Mouse (Mus musculus): ENCODE measurements at regions not wholly inside any gene's neighbourhood (a gene's known extent, or its start where the extent isn't known, plus 50 kb on each side); places are given as distances from the start of the nearest gene placed in this dataset.

GRCm38 (mm10) chr2:9753691-9754090 lies 127.4 kb upstream of the 4930412O13Rik start:
- no peaks in the 10 kb centered on the region for H3K36me3 ChIP-seq (ENCODE audit: insufficient read depth, low read length)
- no peak overlapping the region for H3K4me2 ChIP-seq (ENCODE audit: low read depth, low read length, poor library complexity, severe bottlenecking)
- H3K9ac ChIP-seq (replicated peaks; ENCODE audit: low read length, poor library complexity, severe bottlenecking): no peak overlapping the region
- ATAC-seq (ENCODE audit: low FRiP score) (no peak), DNase-seq (ENCODE audit: low spot score) (no peak)
- WGBS: 90% methylated on average over 7 of the region's 7 CpGs
- no peak overlapping the region for H3K27ac ChIP-seq (ENCODE audit: low read depth, low read length)
- no peaks in the 10 kb centered on the region for H3K27me3 ChIP-seq (ENCODE audit: insufficient read depth, low read length)
- no peaks in the 10 kb centered on the region for H3K9me3 ChIP-seq (ENCODE audit: low read length)
- H3K4me3 ChIP-seq (ENCODE audit: low read depth, low read length): no peak overlapping the region
- no peak for TF ChIP-seq CTCF (IDR thresholded peaks at IDR 0.05)
- H3K4me1 ChIP-seq (ENCODE audit: insufficient read depth, low read length): no peaks in the 10 kb centered on the region

DNA sequence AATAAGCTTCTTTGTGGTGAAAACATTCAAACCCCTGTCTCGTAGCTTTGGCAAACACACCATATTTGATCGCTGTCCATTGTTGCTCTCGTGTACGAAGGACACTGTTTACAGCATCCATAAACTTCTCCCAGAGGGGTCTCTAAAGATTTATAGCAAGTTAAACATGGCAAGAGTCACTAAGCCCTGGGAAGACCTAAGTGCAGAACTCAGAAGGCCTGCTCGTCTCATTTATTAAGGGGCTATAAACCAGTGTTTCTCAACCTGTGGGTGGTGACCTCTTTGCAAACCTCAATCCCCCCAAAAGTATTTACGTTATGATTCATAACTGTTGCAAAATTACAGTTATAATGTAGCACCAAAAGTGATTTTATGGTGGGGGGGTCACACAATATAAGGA lies 126.9 kb upstream of the 4930412O13Rik start:
- Histone ChIP-seq H3K27ac (ENCODE audit: low read depth, low read length) (no peak overlapping the region), H3K4me3 (ENCODE audit: low read depth, low read length) (no peak overlapping the region), H3K4me2 (ENCODE audit: low read depth, low read length, poor library complexity, severe bottlenecking) (no peak overlapping the region), H3K36me3 (ENCODE audit: insufficient read depth, low read length) (no peaks in the 10 kb centered on the region), H3K27me3 (ENCODE audit: insufficient read depth, low read length) (no peaks in the 10 kb centered on the region), H3K4me1 (ENCODE audit: insufficient read depth, low read length) (no peaks in the 10 kb centered on the region), H3K9me3 (ENCODE audit: low read length) (no peaks in the 10 kb centered on the region), H3K9ac (replicated peaks; ENCODE audit: low read length, poor library complexity, severe bottlenecking) (no peak overlapping the region)
- DNase-seq (ENCODE audit: low spot score): no peak
- ATAC-seq (ENCODE audit: low FRiP score): no peak
- WGBS: 93% methylated on average over 6 of the region's 6 CpGs
- no peak for TF ChIP-seq CTCF (IDR thresholded peaks at IDR 0.05)

DNA sequence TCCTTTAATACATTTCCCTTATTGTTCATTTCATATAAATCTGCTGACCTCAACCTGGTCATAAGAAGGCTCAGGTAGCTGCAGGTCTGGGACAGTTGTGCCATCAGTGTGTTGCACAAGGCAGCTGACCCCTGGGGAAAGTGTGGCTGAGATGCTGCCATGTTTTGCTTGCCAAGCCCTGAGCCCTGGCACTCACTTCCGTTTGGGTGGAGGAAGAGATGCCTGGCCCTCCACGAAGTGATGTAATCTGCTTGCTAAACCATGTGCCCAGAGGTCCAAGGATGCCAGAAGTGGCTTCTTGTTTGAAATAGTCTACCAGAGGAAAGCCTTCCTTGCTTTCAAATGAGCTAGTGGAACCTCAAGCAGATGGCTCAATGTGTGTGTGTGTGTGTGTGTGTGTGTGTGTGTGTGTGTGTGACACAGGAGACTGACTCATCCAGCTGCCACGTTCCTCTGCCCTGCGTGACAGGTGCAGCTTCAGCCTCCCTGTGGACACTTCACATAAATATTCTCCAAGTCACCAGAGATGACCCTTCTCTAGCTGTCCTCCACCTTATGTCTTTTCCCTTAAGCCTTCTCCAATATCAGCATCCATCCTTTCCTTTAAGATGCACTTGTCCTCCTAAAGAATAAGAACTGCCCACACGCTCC lies 123.2 kb upstream of the 4930412O13Rik start:
- Histone ChIP-seq H3K36me3 (ENCODE audit: insufficient read depth, low read length) (no peaks in the 10 kb centered on the region), H3K4me2 (ENCODE audit: low read depth, low read length, poor library complexity, severe bottlenecking) (no peak overlapping the region), H3K4me1 (ENCODE audit: insufficient read depth, low read length) (no peaks in the 10 kb centered on the region), H3K9ac (replicated peaks; ENCODE audit: low read length, poor library complexity, severe bottlenecking) (no peak overlapping the region), H3K9me3 (ENCODE audit: low read length) (no peaks in the 10 kb centered on the region), H3K27me3 (ENCODE audit: insufficient read depth, low read length) (no peaks in the 10 kb centered on the region), H3K4me3 (ENCODE audit: low read depth, low read length) (no peak overlapping the region), H3K27ac (ENCODE audit: low read depth, low read length) (no peak overlapping the region)
- peak; percentile 2 for DNase-seq (ENCODE audit: low spot score)
- WGBS: 80% methylated on average over 5 of the region's 5 CpGs
- no peak for TF ChIP-seq CTCF (IDR thresholded peaks at IDR 0.05)
- ATAC-seq (ENCODE audit: low FRiP score): no peak

DNA sequence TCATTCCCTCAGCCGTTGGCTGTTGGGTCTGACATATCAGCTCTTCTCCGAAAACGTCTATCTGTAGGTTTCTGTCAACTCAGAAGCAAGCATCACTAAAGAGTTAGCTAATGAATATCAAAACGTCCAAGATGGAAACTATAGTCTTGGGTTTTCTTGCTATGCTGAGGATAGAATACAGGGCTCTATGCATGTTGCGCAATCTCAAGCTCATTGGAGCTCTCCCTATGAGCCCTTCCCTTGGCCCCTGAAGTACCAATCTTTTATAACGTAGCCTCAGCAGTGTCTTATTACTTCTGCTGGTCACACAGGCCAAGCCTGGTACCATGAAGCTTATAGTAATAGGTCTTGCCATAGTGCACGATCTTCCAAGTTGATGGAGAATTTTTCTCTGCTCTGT lies 122.1 kb upstream of the 4930412O13Rik start:
- Histone ChIP-seq H3K9ac (replicated peaks; ENCODE audit: low read length, poor library complexity, severe bottlenecking) (no peak overlapping the region), H3K36me3 (ENCODE audit: insufficient read depth, low read length) (no peaks in the 10 kb centered on the region), H3K27ac (ENCODE audit: low read depth, low read length) (no peak overlapping the region), H3K4me3 (ENCODE audit: low read depth, low read length) (no peak overlapping the region), H3K27me3 (ENCODE audit: insufficient read depth, low read length) (no peaks in the 10 kb centered on the region), H3K4me2 (ENCODE audit: low read depth, low read length, poor library complexity, severe bottlenecking) (no peak overlapping the region), H3K4me1 (ENCODE audit: insufficient read depth, low read length) (no peaks in the 10 kb centered on the region), H3K9me3 (ENCODE audit: low read length) (no peaks in the 10 kb centered on the region)
- ATAC-seq (ENCODE audit: low FRiP score) (no peak), DNase-seq (ENCODE audit: low spot score) (no peak)
- TF ChIP-seq CTCF (IDR thresholded peaks at IDR 0.05): no peak
- WGBS: 86% methylated on average over 7 of the region's 7 CpGs

GRCm38 (mm10) chr2:9759389-9760104 lies 121.5 kb upstream of the 4930412O13Rik start:
- Histone ChIP-seq H3K9ac (replicated peaks; ENCODE audit: low read length, poor library complexity, severe bottlenecking) (no peak overlapping the region), H3K4me2 (ENCODE audit: low read depth, low read length, poor library complexity, severe bottlenecking) (no peak overlapping the region), H3K4me1 (ENCODE audit: insufficient read depth, low read length) (no peaks in the 10 kb centered on the region), H3K9me3 (ENCODE audit: low read length) (no peaks in the 10 kb centered on the region), H3K27me3 (ENCODE audit: insufficient read depth, low read length) (no peaks in the 10 kb centered on the region), H3K36me3 (ENCODE audit: insufficient read depth, low read length) (no peaks in the 10 kb centered on the region), H3K27ac (ENCODE audit: low read depth, low read length) (no peak overlapping the region), H3K4me3 (ENCODE audit: low read depth, low read length) (no peak overlapping the region)
- ATAC-seq (ENCODE audit: low FRiP score) (no peak), DNase-seq (ENCODE audit: low spot score) (no peak)
- no peak for TF ChIP-seq CTCF (IDR thresholded peaks at IDR 0.05)
- 81% methylated on average over 7 of the region's 7 CpGs for WGBS

DNA sequence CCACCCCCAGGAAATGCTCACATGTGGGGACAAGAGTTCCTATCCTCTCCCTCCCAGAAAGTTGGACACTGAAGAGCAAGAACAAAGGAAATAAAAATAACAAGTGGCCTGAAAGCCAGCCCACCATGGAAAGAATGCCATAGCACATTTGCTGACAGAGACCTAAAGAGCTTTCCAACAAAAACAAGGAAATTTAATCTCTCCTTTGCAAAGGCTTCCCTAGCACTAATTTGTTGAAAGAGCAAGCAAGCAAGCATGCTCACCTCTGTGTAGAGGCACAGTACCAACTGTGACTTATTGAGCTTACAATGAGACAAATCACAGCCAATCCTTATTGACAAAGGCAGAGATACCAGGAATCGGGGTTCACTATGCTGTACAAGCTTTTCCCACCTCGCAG lies 100.9 kb upstream of the 4930412O13Rik start:
- no peak overlapping the region for H3K27ac ChIP-seq (ENCODE audit: low read depth, low read length)
- TF ChIP-seq CTCF (IDR thresholded peaks at IDR 0.05): no peak
- no peaks in the 10 kb centered on the region for H3K4me1 ChIP-seq (ENCODE audit: insufficient read depth, low read length)
- ATAC-seq (ENCODE audit: low FRiP score) (no peak), DNase-seq (ENCODE audit: low spot score) (no peak)
- H3K4me2 ChIP-seq (ENCODE audit: low read depth, low read length, poor library complexity, severe bottlenecking): no peak overlapping the region
- H3K4me3 ChIP-seq (ENCODE audit: low read depth, low read length): no peak overlapping the region
- WGBS: 68% methylated on average over 2 of the region's 2 CpGs
- no peak overlapping the region for H3K9ac ChIP-seq (replicated peaks; ENCODE audit: low read length, poor library complexity, severe bottlenecking)
- no peaks in the 10 kb centered on the region for H3K9me3 ChIP-seq (ENCODE audit: low read length)
- H3K36me3 ChIP-seq (ENCODE audit: insufficient read depth, low read length): no peaks in the 10 kb centered on the region
- H3K27me3 ChIP-seq (ENCODE audit: insufficient read depth, low read length): no peaks in the 10 kb centered on the region

Measured in midbrain, postnatal 0 days (tissue).